8 mouse cellular contexts compared by ENCODE assay signal in the genomic region with DNA sequence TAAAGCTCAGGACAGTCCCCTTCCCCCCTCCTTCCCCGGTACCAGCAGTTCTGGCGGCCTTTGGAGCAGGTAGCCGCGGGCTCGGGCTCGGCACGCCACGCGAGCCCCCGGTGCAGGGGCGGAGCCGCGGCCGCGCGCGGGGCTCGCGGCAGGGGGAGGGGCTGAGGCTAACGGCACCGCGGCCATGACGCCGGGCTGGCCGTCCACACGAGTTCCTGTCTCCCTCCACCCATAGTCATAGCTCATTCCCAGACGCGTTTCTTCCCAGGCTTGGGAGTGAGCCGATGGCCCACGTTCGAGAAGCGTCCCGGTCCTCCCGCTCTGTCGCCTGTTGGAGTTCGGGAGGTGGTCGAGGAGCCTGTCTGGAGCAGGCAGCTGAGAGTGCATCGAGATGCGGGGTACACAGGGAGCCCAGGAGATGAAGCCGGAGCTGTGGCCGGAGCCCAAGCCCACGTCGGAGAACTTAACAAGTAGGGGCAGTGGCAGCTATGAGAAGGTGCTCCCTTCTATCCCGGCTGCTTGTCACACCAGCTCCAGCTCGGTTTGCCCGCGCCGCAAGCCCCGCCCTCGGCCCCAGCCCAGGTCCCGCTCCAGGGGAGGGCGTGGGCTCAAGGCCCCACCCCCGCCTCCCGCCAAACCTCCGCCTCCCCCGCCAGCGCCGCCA. TPM values are rescaled to one million over a fixed set of nuclear protein-coding genes. Genes with fewer than 3 reads are reported as not detected.
DNase-seq lines count a peak whose midpoint lies in the region; ATAC-seq lines count a peak whose summit lies in the region.

No protein-coding gene starts in this region.

- no peak overlapping the region for H3K27ac ChIP-seq in intestine, embryonic 15.5 days

- H3K36me3 ChIP-seq in intestine, embryonic 15.5 days = no peaks in the 10 kb centered on the region

- H3K4me3 ChIP-seq in intestine, embryonic 15.5 days (replicated peaks) = peak overlapping the region; percentile 53

- 20% methylated on average over 58 of the region's 58 CpGs for WGBS in intestine, embryonic 15.5 days

- peak; percentile 69 for DNase-seq in adrenal gland, postnatal 25 days
- DNase-seq in embryo, embryonic 11.5 days (ENCODE audit: low read depth, low spot score) = peak; percentile 41
- peak; percentile 39 to 48 for DNase-seq in gastrocnemius, postnatal 4 days (ENCODE audit: low spot score in 2 of 2)
- peak; percentile 30 to 32 for DNase-seq in left cerebral cortex, postnatal 36 days (ENCODE audit: low spot score in 2 of 2)
- DNase-seq in right cerebral cortex, postnatal 4 days = peak; percentile 55
- DNase-seq in adipocyte (ENCODE audit: low spot score) = no peak

- H3K9ac ChIP-seq in intestine, embryonic 15.5 days = peak overlapping the region; percentile 40

- peak overlapping the region; percentile 71 for H3K4me2 ChIP-seq in intestine, embryonic 15.5 days (replicated peaks)

- H3K27me3 ChIP-seq in intestine, embryonic 15.5 days (replicated peaks) = no peaks in the 10 kb centered on the region

- ATAC-seq in intestine, embryonic 15.5 days = peak; percentile 95
- peak; percentile 95 for ATAC-seq in megakaryocyte-erythroid progenitor cell, adult 5-6 weeks (replicated peaks; ENCODE audit: low FRiP score, low TSS enrichment, poor library complexity, severe bottlenecking)

- no peaks in the 10 kb centered on the region for H3K9me3 ChIP-seq in intestine, embryonic 15.5 days

- no peaks in the 10 kb centered on the region for H3K4me1 ChIP-seq in intestine, embryonic 15.5 days (replicated peaks)

- intact Hi-C loops in left cerebral cortex, postnatal 36 days (cut with DNase I) = loop anchor here (2.0 to 5.0 kb wide), 2 partner anchors 30 to 80 kb away; a partner anchor contains a TSS

RNA-seq across cellular contexts. Expression of a gene that starts 0.9 kb away (rescaled TPM):
- 1.8 and 2.2 TPM in 2 replicates for total RNA-seq in adrenal gland, postnatal 25 days (2021)
- total RNA-seq in gastrocnemius, postnatal 4 days (2021) = under 1 TPM; 0.59 to 0.73 TPM
- polyA plus RNA-seq in intestine, embryonic 15.5 days (2015; fragmentation: Nextera tagmentation; extraction: Ambion mirVana) = 0.73 and 0.91 TPM in 2 replicates
- total RNA-seq in left cerebral cortex, postnatal 36 days (2021) = 1 to 10 TPM; 1.6 to 2.1 TPM
- 0.42 and 1.1 TPM in 2 replicates for total RNA-seq in megakaryocyte-erythroid progenitor cell, adult 5-6 weeks (2014; fragmentation: Nextera tagmentation)
- total RNA-seq in megakaryocyte-erythroid progenitor cell, adult 5-6 weeks (2017) = 0.57 and 2.0 TPM in 2 replicates

RNA-seq across cellular contexts. Expression of a gene that starts 30.2 kb away (rescaled TPM):
- 18.4 and 24.0 TPM in 2 replicates for total RNA-seq in adrenal gland, postnatal 25 days (2021)
- 10 to 100 TPM; 18.3 to 20.7 TPM for total RNA-seq in gastrocnemius, postnatal 4 days (2021)
- polyA plus RNA-seq in intestine, embryonic 15.5 days (2015; fragmentation: Nextera tagmentation; extraction: Ambion mirVana) = 39.1 and 39.9 TPM in 2 replicates
- 10 to 100 TPM; 44.9 to 46.8 TPM for total RNA-seq in left cerebral cortex, postnatal 36 days (2021)
- 0.98 TPM in 1 of 2 replicates, not detected in the other for total RNA-seq in megakaryocyte-erythroid progenitor cell, adult 5-6 weeks (2014; fragmentation: Nextera tagmentation)
- total RNA-seq in megakaryocyte-erythroid progenitor cell, adult 5-6 weeks (2017) = 1.3 and 3.9 TPM in 2 replicates
